Mouse (Mus musculus) liver, embryonic 15.5 days (tissue): ENCODE data around the gene Scrn1. TPM values are rescaled to one million over a fixed set of nuclear protein-coding genes. Genes with fewer than 3 reads are reported as not detected.

Experiments
- ATAC-seq: fragments of 200-750 bp; cut with Nextera tagmentation; 2 replicates; pipeline ENCODE4 v1.8.0; 2017; ENCODE audit warnings: moderate number of reproducible peaks, mild to moderate bottlenecking, moderate library complexity; ENCODE audit not compliant: insufficient read depth
- H3K27ac ChIP-seq: fragments of 300-500 bp; sonication (generic); replicated peaks from 2 replicates; pipeline ENCODE4 v1.5.1; 2015; ENCODE audit warnings: mild to moderate bottlenecking, inconsistent platforms
- H3K27me3 ChIP-seq: fragments of 300-500 bp; sonication (generic); 2 replicates; pipeline ENCODE4 v1.6.1; 2015; ENCODE audit warnings: mild to moderate bottlenecking, inconsistent platforms
- H3K36me3 ChIP-seq: fragments of 300-500 bp; sonication (generic); replicated peaks from 2 replicates; pipeline ENCODE4 v1.6.1; 2015; ENCODE audit warnings: moderate library complexity, mild to moderate bottlenecking, inconsistent platforms
- H3K4me1 ChIP-seq: fragments of 300-500 bp; sonication (generic); replicated peaks from 2 replicates; pipeline ENCODE4 v1.6.1; 2015; ENCODE audit warnings: inconsistent platforms
- H3K4me2 ChIP-seq: fragments of 300-500 bp; sonication (generic); 2 replicates; pipeline ENCODE4 v1.6.1; 2015; ENCODE audit warnings: moderate library complexity, mild to moderate bottlenecking, inconsistent platforms
- H3K4me3 ChIP-seq: fragments of 300-500 bp; sonication (generic); replicated peaks from 2 replicates; pipeline ENCODE4 v1.5.1; 2015; ENCODE audit warnings: mild to moderate bottlenecking, inconsistent platforms
- H3K9ac ChIP-seq: fragments of 300-500 bp; sonication (generic); 2 replicates; pipeline ENCODE4 v1.6.1; 2015; ENCODE audit warnings: moderate library complexity, mild to moderate bottlenecking, inconsistent platforms
- H3K9me3 ChIP-seq: fragments of 300-500 bp; sonication (generic); replicated peaks from 2 replicates; pipeline ENCODE4 v1.6.1; 2016; ENCODE audit warnings: inconsistent platforms
- WGBS: fragments of 180-500 bp; shearing (Covaris S2); methylation state at CpG from one replicate; pipeline ENCODE4 v1.1.7; 2015; ENCODE audit warnings: mixed read lengths; ENCODE audit not compliant: insufficient replicate concordance; 5-methylcytosine and 5-hydroxymethylcytosine counted together
- polyA plus RNA-seq: library from polyadenylated mRNA; unstranded; fragments of >200 nt; fragmentation: Nextera tagmentation; extraction: Ambion mirVana; gene quantifications from 2 replicates; pipeline ENCODE4 v1.2.1, GENCODE M21; 2015

The Scrn1 gene
- polyA plus RNA-seq, 1 experiment from 2014 or later = 0.31 TPM

DNA sequence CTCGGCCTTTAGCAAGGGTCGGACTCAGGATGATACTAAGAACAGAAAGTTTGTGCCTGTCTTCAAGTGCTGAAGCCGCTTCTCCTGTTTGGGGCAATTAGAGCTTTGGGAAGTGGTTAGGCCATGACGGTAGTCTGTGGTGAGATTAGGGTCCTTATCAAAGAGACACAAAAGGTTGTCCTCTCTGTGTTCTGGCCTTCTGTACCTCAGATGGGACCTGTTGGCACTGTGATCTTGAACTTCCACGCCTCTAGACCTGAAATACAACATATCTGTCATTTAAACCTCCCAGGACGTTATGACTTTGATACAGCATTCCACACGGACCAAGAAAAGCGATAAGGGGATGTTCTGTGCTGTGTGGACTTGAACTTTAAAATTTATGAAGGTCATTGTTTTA is 37.6 kb downstream of the Scrn1 start:
- Histone ChIP-seq H3K36me3 (no peaks in the 10 kb centered on the region), H3K9ac (no peak overlapping the region), H3K9me3 (no peaks in the 10 kb centered on the region), H3K4me2 (0 out of 2 replicates have a peak overlapping the region, but pooled peaks have one; percentile 5), H3K27me3 (no peaks in the 10 kb centered on the region; the same call in 1 of the 2 replicates), H3K4me3 (no peak overlapping the region), H3K27ac (no peak overlapping the region), H3K4me1 (peaks cover 13% of the 10 kb centered on the region)
- ATAC-seq = peak; percentile 76
- 24% methylated on average over 8 of the region's 8 CpGs for WGBS

DNA sequence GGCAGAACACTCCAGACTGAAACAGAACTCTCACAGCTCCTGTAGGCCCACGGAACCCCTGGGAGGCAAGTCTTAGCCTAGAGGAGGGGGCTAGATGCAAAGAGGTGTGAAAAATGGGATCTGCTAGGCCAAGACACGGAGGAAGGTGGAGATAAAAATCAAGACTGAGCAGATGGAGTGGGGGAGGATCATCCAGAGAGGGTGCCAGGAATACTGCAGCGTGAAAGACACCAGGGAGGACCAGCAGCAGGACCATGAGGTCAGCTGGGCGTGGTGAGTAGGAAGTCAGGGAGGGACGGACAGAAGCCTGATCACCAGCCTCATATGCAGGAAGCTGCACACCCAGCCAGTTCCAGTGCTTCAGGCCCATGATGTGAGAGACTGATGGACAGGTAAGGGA is 47.5 kb downstream of the Scrn1 start:
- WGBS = 39% methylated on average over 5 of the region's 5 CpGs
- Histone ChIP-seq H3K4me2 (no peak overlapping the region), H3K4me1 (no peaks in the 10 kb centered on the region), H3K4me3 (no peak overlapping the region), H3K27me3 (no peaks in the 10 kb centered on the region), H3K36me3 (no peaks in the 10 kb centered on the region), H3K9me3 (no peaks in the 10 kb centered on the region), H3K27ac (no peak overlapping the region), H3K9ac (no peak overlapping the region)
- ATAC-seq = no peak

DNA sequence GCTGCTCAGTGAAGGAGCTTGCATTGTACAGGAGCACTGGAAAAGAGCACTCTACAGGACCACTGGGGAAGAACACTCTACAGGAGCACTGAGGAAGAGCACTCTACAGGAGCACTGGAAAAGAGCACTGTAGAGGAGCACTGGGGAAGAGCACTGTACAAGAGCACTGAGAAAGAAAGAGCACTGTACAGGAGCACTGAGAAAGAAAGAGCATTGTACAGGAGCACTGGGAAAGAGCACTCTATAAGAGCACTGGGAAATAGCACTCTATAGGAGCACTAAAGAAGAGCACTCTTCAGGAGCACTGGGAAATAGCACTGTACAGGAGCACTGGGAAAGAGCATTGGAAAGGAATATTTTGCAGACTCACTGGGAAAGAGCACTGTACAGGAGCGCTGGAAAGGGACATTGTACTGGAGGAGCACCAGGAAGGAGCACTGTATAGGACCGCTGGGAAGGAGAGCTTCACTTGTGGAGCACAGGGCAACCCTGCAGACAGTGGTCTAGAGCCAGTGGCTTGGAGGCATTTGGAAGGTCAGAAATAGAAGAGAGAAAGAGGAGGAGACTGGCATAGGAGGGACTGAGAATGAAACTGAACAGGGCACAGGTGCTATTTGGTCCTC is 49.7 kb downstream of the Scrn1 start:
- Histone ChIP-seq H3K4me2 (no peak overlapping the region), H3K9me3 (no peaks in the 10 kb centered on the region), H3K4me1 (no peaks in the 10 kb centered on the region), H3K27ac (no peak overlapping the region), H3K36me3 (no peaks in the 10 kb centered on the region), H3K4me3 (no peak overlapping the region), H3K27me3 (no peaks in the 10 kb centered on the region), H3K9ac (no peak overlapping the region)
- 69% methylated on average over 2 of the region's 2 CpGs for WGBS
- no peak for ATAC-seq

DNA sequence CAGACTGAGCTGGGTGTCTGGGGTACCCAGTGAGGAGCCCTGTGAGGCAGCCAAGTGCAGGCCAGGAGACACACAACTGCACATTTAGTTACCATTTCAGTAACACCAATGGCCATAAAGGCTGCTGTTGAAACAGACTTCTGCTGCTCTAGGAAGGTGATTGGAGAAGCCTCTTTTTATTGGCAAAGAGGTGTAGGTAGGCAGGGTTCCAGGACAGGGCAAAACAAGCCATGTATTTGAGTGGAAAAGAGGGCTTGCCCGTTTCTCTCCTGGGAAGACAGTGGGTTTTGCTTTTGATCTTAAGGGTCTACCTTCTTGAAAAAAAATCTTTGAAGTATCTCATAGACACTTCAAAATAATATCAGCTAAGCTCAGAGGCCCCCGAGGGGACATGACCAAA is 54.0 kb downstream of the Scrn1 start:
- Histone ChIP-seq H3K27me3 (no peaks in the 10 kb centered on the region), H3K9ac (no peak overlapping the region), H3K4me1 (no peaks in the 10 kb centered on the region), H3K27ac (no peak overlapping the region), H3K9me3 (no peaks in the 10 kb centered on the region), H3K4me2 (no peak overlapping the region), H3K36me3 (no peaks in the 10 kb centered on the region), H3K4me3 (no peak overlapping the region)
- no peak for ATAC-seq
- WGBS = 49% methylated on average over 2 of the region's 2 CpGs

DNA sequence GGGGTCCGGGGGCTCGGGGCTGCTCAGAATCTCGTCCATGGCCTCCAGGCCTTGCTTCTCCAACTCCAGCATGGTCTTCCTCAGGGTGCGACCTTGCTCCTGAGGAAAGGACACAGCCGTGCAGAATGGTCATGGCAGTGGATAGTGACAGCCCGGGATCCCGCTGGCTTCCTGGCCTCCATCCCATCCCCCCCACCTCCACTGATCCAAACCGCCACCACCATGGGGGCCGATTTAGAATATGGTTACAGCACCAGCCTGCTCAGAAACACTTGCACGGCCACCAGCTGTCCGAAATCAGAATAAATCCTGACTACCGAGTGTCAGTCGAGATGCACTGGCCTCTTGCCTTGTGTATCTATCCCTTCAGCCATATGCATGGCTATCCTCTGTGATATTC is 57.0 kb downstream of the Scrn1 start:
- Histone ChIP-seq H3K27me3 (no peaks in the 10 kb centered on the region), H3K36me3 (no peaks in the 10 kb centered on the region), H3K9me3 (no peaks in the 10 kb centered on the region), H3K27ac (no peak overlapping the region), H3K4me3 (no peak overlapping the region), H3K4me2 (no peak overlapping the region), H3K9ac (no peak overlapping the region), H3K4me1 (no peaks in the 10 kb centered on the region)
- 76% methylated on average over 13 of the region's 13 CpGs for WGBS
- no peak for ATAC-seq

DNA sequence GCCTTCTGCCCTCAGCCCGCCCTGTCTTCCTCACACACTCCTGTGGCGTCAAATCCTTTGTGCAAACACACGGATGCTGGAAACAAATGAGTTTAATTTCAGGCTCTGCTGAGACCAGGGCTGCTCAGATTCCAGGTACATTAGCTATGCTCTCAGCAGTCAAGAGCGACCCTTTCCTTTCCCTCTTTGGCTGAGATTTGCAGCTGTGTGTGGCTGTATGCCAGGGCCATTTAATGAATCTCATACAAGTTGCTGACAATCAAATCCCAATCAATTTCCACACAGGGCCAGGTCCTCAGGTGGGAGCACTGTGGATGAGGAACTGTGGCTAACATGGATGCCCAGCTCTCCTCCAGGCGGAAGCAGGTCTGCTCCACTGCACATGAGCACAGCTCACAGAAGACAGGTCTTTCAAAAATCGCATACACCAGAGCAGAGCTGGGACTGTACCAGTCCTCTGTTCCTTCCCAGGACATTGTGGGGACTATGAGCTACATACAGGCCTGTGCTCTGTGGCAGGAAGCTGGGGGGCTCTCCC is 58.0 kb downstream of the Scrn1 start:
- no peaks in the 10 kb centered on the region for H3K36me3 ChIP-seq
- no peak overlapping the region for H3K4me3 ChIP-seq
- no peak overlapping the region for H3K4me2 ChIP-seq
- no peak overlapping the region for H3K9ac ChIP-seq
- H3K27ac ChIP-seq = no peak overlapping the region
- H3K9me3 ChIP-seq = no peaks in the 10 kb centered on the region
- no peaks in the 10 kb centered on the region for H3K4me1 ChIP-seq
- no peak for ATAC-seq
- no peaks in the 10 kb centered on the region for H3K27me3 ChIP-seq
- 61% methylated on average over 6 of the region's 6 CpGs for WGBS

GRCm38 (mm10) chr6:54507808-54508207 is 58.5 kb downstream of the Scrn1 start:
- Histone ChIP-seq H3K9me3 (no peaks in the 10 kb centered on the region), H3K27ac (no peak overlapping the region), H3K4me2 (no peak overlapping the region), H3K36me3 (no peaks in the 10 kb centered on the region), H3K4me1 (no peaks in the 10 kb centered on the region), H3K4me3 (no peak overlapping the region), H3K27me3 (no peaks in the 10 kb centered on the region), H3K9ac (no peak overlapping the region)
- no peak for ATAC-seq
- WGBS = 45% methylated on average over 5 of the region's 5 CpGs

- Histone ChIP-seq H3K4me1 (no peaks in the 10 kb centered on the region), H3K27me3 (no peaks in the 10 kb centered on the region), H3K9me3 (no peaks in the 10 kb centered on the region), H3K4me3 (no peak overlapping the region), H3K36me3 (no peaks in the 10 kb centered on the region), H3K4me2 (no peak overlapping the region), H3K9ac (no peak overlapping the region), H3K27ac (no peak overlapping the region)
- 32% methylated on average over 8 of the region's 8 CpGs for WGBS
- no peak for ATAC-seq
Measured at GRCm38 (mm10) chr6:54507002-54507401, 59.3 kb downstream of the Scrn1 start.

GRCm38 (mm10) chr6:54506318-54506717 is 60.0 kb downstream of the Scrn1 start:
- Histone ChIP-seq H3K4me2 (no peak overlapping the region), H3K4me3 (no peak overlapping the region), H3K27me3 (no peaks in the 10 kb centered on the region), H3K36me3 (no peaks in the 10 kb centered on the region), H3K9ac (no peak overlapping the region), H3K4me1 (no peaks in the 10 kb centered on the region), H3K27ac (no peak overlapping the region), H3K9me3 (no peaks in the 10 kb centered on the region)
- 65% methylated on average over 11 of the region's 11 CpGs for WGBS
- ATAC-seq = no peak

DNA sequence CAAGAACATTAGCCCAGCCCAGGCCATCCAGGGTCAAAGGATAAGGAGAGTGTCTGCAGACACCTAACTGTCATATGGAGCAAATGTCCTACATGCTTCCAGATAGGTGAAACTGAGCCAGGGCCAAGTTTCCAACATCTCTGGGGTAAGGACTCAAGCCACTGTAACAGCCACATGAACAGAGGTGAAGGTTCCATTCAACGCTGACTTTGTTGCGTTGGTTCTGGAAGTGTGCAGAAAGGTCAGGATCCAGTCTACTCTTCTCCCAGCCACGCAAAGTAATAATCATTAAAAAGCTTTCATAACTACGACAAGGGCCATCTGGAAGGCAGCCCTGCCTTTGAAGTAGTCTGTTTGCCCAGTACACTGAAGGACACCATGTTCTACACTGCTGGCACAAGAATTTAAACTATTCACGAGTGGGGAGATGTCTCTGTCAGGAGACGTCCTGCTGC is 63.6 kb downstream of the Scrn1 start:
- WGBS = 62% methylated on average over 6 of the region's 6 CpGs
- no peak overlapping the region for H3K4me3 ChIP-seq
- no peak for ATAC-seq
- no peaks in the 10 kb centered on the region for H3K36me3 ChIP-seq
- no peaks in the 10 kb centered on the region for H3K27me3 ChIP-seq
- H3K4me2 ChIP-seq = no peak overlapping the region
- H3K9me3 ChIP-seq = no peaks in the 10 kb centered on the region
- H3K9ac ChIP-seq = no peak overlapping the region
- H3K4me1 ChIP-seq = no peaks in the 10 kb centered on the region
- H3K27ac ChIP-seq = no peak overlapping the region

- Histone ChIP-seq H3K4me3 (no peak overlapping the region), H3K36me3 (no peaks in the 10 kb centered on the region), H3K4me1 (no peaks in the 10 kb centered on the region), H3K9me3 (no peaks in the 10 kb centered on the region), H3K27me3 (no peaks in the 10 kb centered on the region), H3K4me2 (no peak overlapping the region), H3K9ac (no peak overlapping the region), H3K27ac (no peak overlapping the region)
- ATAC-seq = no peak
- WGBS = 64% methylated on average over 7 of the region's 7 CpGs
Measured at GRCm38 (mm10) chr6:54496214-54496613, 70.1 kb downstream of the Scrn1 start.
